Mouse (Mus musculus) lung, adult 2 months (tissue): ENCODE results near the gene Pfkfb2.

Experiments used
- CTCF ChIP-seq: fragments of 200-500 bp; IDR thresholded peaks from 2 replicates; pipeline ENCODE4 v1.5.1; 2011; ENCODE audit warnings: mild to moderate bottlenecking, low read length, control low read depth; ENCODE audit not compliant: insufficient read depth
- POLR2A ChIP-seq: fragments of 200-500 bp; IDR thresholded peaks from 2 replicates; pipeline ENCODE4 v1.6.1; 2011; ENCODE audit warnings: low read depth, mild to moderate bottlenecking, control low read depth, low read length, borderline replicate concordance; ENCODE audit errors: extremely low read depth

- TF ChIP-seq CTCF (no peak), POLR2A (no peak)
Observed at GRCm38 (mm10) chr1:130714046-130714445, 15.0 kb downstream of the Pfkfb2 start.
